In the genomic region with DNA sequence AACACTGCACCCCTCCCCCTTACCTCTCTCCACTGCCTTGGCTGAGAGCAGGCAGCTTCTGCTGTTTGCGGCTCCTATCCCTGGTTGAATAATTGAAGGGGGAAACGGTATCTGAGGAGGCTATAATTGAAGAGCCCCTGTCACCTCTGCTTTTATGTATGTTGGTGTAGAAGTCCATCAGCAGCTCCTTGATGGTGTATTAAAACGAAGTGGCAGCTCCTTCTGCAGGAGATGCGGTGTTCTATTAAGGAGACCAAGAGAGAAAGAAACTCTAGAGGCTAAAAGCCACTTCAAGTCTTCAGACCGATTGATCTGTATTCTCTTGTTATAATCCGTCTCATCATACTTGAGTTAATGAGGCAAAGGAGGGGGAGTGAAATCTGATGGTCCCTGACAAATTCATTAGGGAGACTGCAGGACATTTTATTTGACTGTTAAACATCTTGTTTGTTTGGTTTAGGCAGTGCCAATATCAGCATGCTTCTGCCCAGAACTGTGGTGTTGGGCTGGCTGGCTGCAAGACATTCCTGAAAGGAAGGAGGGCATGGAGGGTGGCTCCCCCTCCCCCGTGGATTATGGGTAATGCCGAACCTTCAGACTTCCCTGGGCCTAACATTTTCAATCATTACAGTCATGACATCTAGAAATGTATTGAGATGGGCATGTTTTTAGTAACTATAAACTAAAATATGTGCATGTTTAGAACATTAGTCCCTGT, we compare ENCODE assay signal across 11 mouse cellular contexts. TPM values are rescaled to one million over a fixed set of nuclear protein-coding genes. Genes with fewer than 3 reads are reported as not detected.
DNase-seq lines count a peak whose midpoint lies in the region; ATAC-seq lines count a peak whose summit lies in the region.
"Had no signal": no experiment of that assay in that cellular context is flagged by ENCODE, and none has a peak within 500 bp of the region (broad histone marks: within the 10 kb centered on the region; RNA-seq: fewer than 3 reads in every experiment).

No protein-coding gene starts in this region.

- no peaks in the 10 kb centered on the region for H3K36me3 ChIP-seq in heart, embryonic 10.5 days
- H3K36me3 ChIP-seq in embryonic facial prominence, embryonic 12.5 days: no peaks in the 10 kb centered on the region
- peaks cover 6% of the 10 kb centered on the region; the same call in 1 of the 2 replicates for H3K36me3 ChIP-seq in limb, embryonic 10.5 days
- H3K36me3 ChIP-seq in neural tube, embryonic 13.5 days: no peaks in the 10 kb centered on the region
- H3K36me3 ChIP-seq: forebrain, embryonic 12.5 days had no signal

- no peak for ATAC-seq in embryonic facial prominence, embryonic 12.5 days (ENCODE audit: insufficient number of reproducible peaks, insufficient read depth, low FRiP score, low TSS enrichment)
- peak; percentile 57 for ATAC-seq in neural tube, embryonic 13.5 days (ENCODE audit: low read depth)
- ATAC-seq: inflammation-experienced regulatory T-cells, adult 6 months; lung, postnatal 0 days had no signal

- 0 out of 2 replicates have a peak, but pooled peaks cover 20% of the 10 kb centered on the region for H3K27me3 ChIP-seq in heart, embryonic 10.5 days (ENCODE audit: insufficient read depth, poor library complexity, severe bottlenecking)
- no peaks in the 10 kb centered on the region for H3K27me3 ChIP-seq in embryonic facial prominence, embryonic 12.5 days
- H3K27me3 ChIP-seq in limb, embryonic 10.5 days (ENCODE audit: low read depth, poor library complexity, severe bottlenecking): no peaks in the 10 kb centered on the region
- peaks cover 30% of the 10 kb centered on the region for H3K27me3 ChIP-seq in neural tube, embryonic 13.5 days

- H3K4me3 ChIP-seq in heart, embryonic 10.5 days: peak overlapping the region; percentile 53
- H3K4me3 ChIP-seq in embryonic facial prominence, embryonic 12.5 days: peak overlapping the region; percentile 38
- peak overlapping the region; percentile 77 for H3K4me3 ChIP-seq in limb, embryonic 10.5 days
- peak overlapping the region; percentile 29 for H3K4me3 ChIP-seq in neural tube, embryonic 13.5 days
- H3K4me3 ChIP-seq: forebrain, embryonic 12.5 days had no signal

- 14% methylated on average over 8 of the region's 8 CpGs for WGBS in heart, embryonic 10.5 days
- WGBS in embryonic facial prominence, embryonic 12.5 days: 7% methylated on average over 8 of the region's 8 CpGs
- WGBS in limb, embryonic 10.5 days: 3% methylated on average over 8 of the region's 8 CpGs
- WGBS in neural tube, embryonic 13.5 days: 7% methylated on average over 8 of the region's 8 CpGs

- H3K4me2 ChIP-seq in embryonic facial prominence, embryonic 12.5 days (replicated peaks): peak overlapping the region; percentile 68
- H3K4me2 ChIP-seq in neural tube, embryonic 13.5 days: peak overlapping the region; percentile 62

- H3K9me3 ChIP-seq in heart, embryonic 10.5 days: no peaks in the 10 kb centered on the region
- H3K9me3 ChIP-seq in embryonic facial prominence, embryonic 12.5 days: no peaks in the 10 kb centered on the region
- no peaks in the 10 kb centered on the region for H3K9me3 ChIP-seq in limb, embryonic 10.5 days (replicated peaks)
- H3K9me3 ChIP-seq in neural tube, embryonic 13.5 days: no peaks in the 10 kb centered on the region
- H3K9me3 ChIP-seq: forebrain, embryonic 12.5 days had no signal

- peaks cover 34% of the 10 kb centered on the region for H3K4me1 ChIP-seq in heart, embryonic 10.5 days
- H3K4me1 ChIP-seq in embryonic facial prominence, embryonic 12.5 days: peaks cover 10% of the 10 kb centered on the region
- peaks cover 42% of the 10 kb centered on the region for H3K4me1 ChIP-seq in limb, embryonic 10.5 days
- peaks cover 49% of the 10 kb centered on the region for H3K4me1 ChIP-seq in neural tube, embryonic 13.5 days (replicated peaks)

- no peak for DNase-seq in heart, embryonic 10.5 days (ENCODE audit: low spot score)
- DNase-seq in heart, adult 9 months (ENCODE audit: low spot score in 2 of 2): no peak
- DNase-seq in limb, embryonic 10.5 days (ENCODE audit: low spot score): peak; percentile 63
- no peak for DNase-seq in frontal cortex, postnatal 10 days (ENCODE audit: low spot score in 2 of 2)
- no peak for DNase-seq in spleen, postnatal 4 days (ENCODE audit: low spot score in 2 of 2)
- no peak for DNase-seq in layer of hippocampus, postnatal 25 days (ENCODE audit: extremely low spot score in 1 of 2, low spot score in 1 of 2)

- peak overlapping the region; percentile 63 for H3K9ac ChIP-seq in embryonic facial prominence, embryonic 12.5 days
- peak overlapping the region; percentile 76 for H3K9ac ChIP-seq in neural tube, embryonic 13.5 days
- H3K9ac ChIP-seq: forebrain, embryonic 12.5 days had no signal

- H3K27ac ChIP-seq in heart, embryonic 10.5 days: peak overlapping the region; percentile 71
- peak overlapping the region; percentile 94 for H3K27ac ChIP-seq in embryonic facial prominence, embryonic 12.5 days
- peak overlapping the region; percentile 92 for H3K27ac ChIP-seq in limb, embryonic 10.5 days
- H3K27ac ChIP-seq in neural tube, embryonic 13.5 days (replicated peaks): peak overlapping the region; percentile 92
- H3K27ac ChIP-seq: forebrain, embryonic 12.5 days had no signal

RNA-seq across cellular contexts. Expression of a gene that starts 2.7 kb away (rescaled TPM):
- 32.8 and 53.0 TPM in 2 replicates for polyA plus RNA-seq in heart, embryonic 10.5 days (2016; fragmentation: Nextera tagmentation; extraction: Ambion mirVana)
- polyA plus RNA-seq in embryonic facial prominence, embryonic 12.5 days (2016; fragmentation: Nextera tagmentation; extraction: Ambion mirVana): 193 and 198 TPM in 2 replicates
- 104 and 235 TPM in 2 replicates for polyA plus RNA-seq in limb, embryonic 10.5 days (2016; fragmentation: Nextera tagmentation; extraction: Ambion mirVana)
- polyA plus RNA-seq in neural tube, embryonic 13.5 days (2015; fragmentation: Nextera tagmentation; extraction: Ambion mirVana): 226 and 250 TPM in 2 replicates
- total RNA-seq in layer of hippocampus, postnatal 25 days (2021): not detected
- polyA plus RNA-seq: lung, postnatal 0 days had no signal
